Mouse (Mus musculus) small intestine, adult 2 months (tissue): ENCODE results near the gene Map1b. TPM values are rescaled to one million over a fixed set of nuclear protein-coding genes. Genes with fewer than 3 reads are reported as not detected.

Experiments
- H3K27ac ChIP-seq: fragments of 200-500 bp; 2 replicates; pipeline ENCODE4 v1.5.1; 2012; ENCODE audit warnings: low read depth, low read length, control low read depth, inconsistent platforms; ENCODE audit not compliant: insufficient read depth
- H3K27me3 ChIP-seq: fragments of 200-500 bp; 2 replicates; pipeline ENCODE4 v1.6.1; 2012; ENCODE audit warnings: mild to moderate bottlenecking, moderate library complexity, low read length, inconsistent platforms; ENCODE audit not compliant: control insufficient read depth, insufficient read depth
- H3K36me3 ChIP-seq: fragments of 200-500 bp; 2 replicates; pipeline ENCODE4 v1.6.1; 2012; ENCODE audit warnings: mild to moderate bottlenecking, low read length, control low read depth, inconsistent platforms; ENCODE audit not compliant: control insufficient read depth, insufficient read depth
- H3K4me1 ChIP-seq: fragments of 200-500 bp; 2 replicates; pipeline ENCODE4 v1.6.1; 2012; ENCODE audit warnings: low read length, inconsistent platforms, mixed read lengths; ENCODE audit not compliant: control insufficient read depth, insufficient read depth, insufficient read length
- H3K4me3 ChIP-seq: fragments of 200-500 bp; 2 replicates; pipeline ENCODE4 v1.5.1; 2012; ENCODE audit warnings: low read depth, mild to moderate bottlenecking, control low read depth, inconsistent platforms, low read length, moderate library complexity
- CTCF ChIP-seq: fragments of 200-500 bp; IDR thresholded peaks from 2 replicates; pipeline ENCODE4 v1.5.1; 2012; ENCODE audit warnings: low read depth, mild to moderate bottlenecking, control low read depth, inconsistent platforms, low read length, moderate library complexity, mixed read lengths; ENCODE audit not compliant: insufficient replicate concordance, insufficient read length; ENCODE audit errors: extremely low read depth
- POLR2A ChIP-seq: fragments of 200-500 bp; IDR thresholded peaks from 2 replicates; pipeline ENCODE4 v1.6.1; 2012; ENCODE audit warnings: low read depth, mild to moderate bottlenecking, control low read depth, inconsistent platforms, low read length, moderate library complexity
- WGBS: fragments of 180-500 bp; shearing (Covaris S2); methylation state at CpG from one replicate; pipeline ENCODE4 v1.1.7; 2018; 5-methylcytosine and 5-hydroxymethylcytosine counted together
- polyA plus RNA-seq: library from polyadenylated mRNA; depleted of rRNA; stranded (reverse); fragments of >200 nt; gene quantifications from 2 replicates; pipeline ENCODE4 v1.2.3, GENCODE M21; 2012

The Map1b gene
- polyA plus RNA-seq, 1 experiment, result 0.74 TPM

GRCm38 (mm10) chr13:99398149-99398701, 118.1 kb downstream of the Map1b start:
- WGBS, result 78% methylated on average over 12 of the region's 12 CpGs
- Histone ChIP-seq H3K4me1 (no peaks in the 10 kb centered on the region), H3K4me3 (no peak overlapping the region), H3K27ac (no peak overlapping the region), H3K36me3 (peaks cover 10% of the 10 kb centered on the region), H3K27me3 (no peaks in the 10 kb centered on the region)
- TF ChIP-seq CTCF (no peak), POLR2A (no peak)

- no peak for TF ChIP-seq CTCF
- no peak for TF ChIP-seq POLR2A
- 86% methylated on average over 7 of the region's 7 CpGs for WGBS
- Histone ChIP-seq H3K4me1 (no peaks in the 10 kb centered on the region), H3K36me3 (peaks cover 8% of the 10 kb centered on the region), H3K4me3 (no peak overlapping the region), H3K27me3 (no peaks in the 10 kb centered on the region), H3K27ac (no peak overlapping the region)
These were observed 119.1 kb downstream of the Map1b start for GRCm38 (mm10) chr13:99397228-99397627.

GRCm38 (mm10) chr13:99395531-99395930, 120.8 kb downstream of the Map1b start:
- Histone ChIP-seq H3K36me3 (peaks cover 2% of the 10 kb centered on the region; the same call in 1 of the 2 replicates), H3K4me1 (no peaks in the 10 kb centered on the region), H3K4me3 (no peak overlapping the region), H3K27ac (no peak overlapping the region), H3K27me3 (no peaks in the 10 kb centered on the region)
- WGBS, result 87% methylated on average over 12 of the region's 12 CpGs
- TF ChIP-seq POLR2A, result no peak
- no peak for TF ChIP-seq CTCF

- TF ChIP-seq POLR2A (no peak), CTCF (no peak)
- Histone ChIP-seq H3K4me3 (no peak overlapping the region), H3K27me3 (no peaks in the 10 kb centered on the region), H3K36me3 (no peaks in the 10 kb centered on the region; the same call in 1 of the 2 replicates), H3K4me1 (no peaks in the 10 kb centered on the region), H3K27ac (no peak overlapping the region)
- 70% methylated on average over 3 of the region's 3 CpGs for WGBS
These were observed 121.6 kb downstream of the Map1b start for GRCm38 (mm10) chr13:99394694-99395093.

- H3K4me3 ChIP-seq, result no peak overlapping the region
- no peak overlapping the region for H3K27ac ChIP-seq
- TF ChIP-seq POLR2A, result no peak
- TF ChIP-seq CTCF, result no peak
- no peaks in the 10 kb centered on the region; the same call in 1 of the 2 replicates for H3K36me3 ChIP-seq
- WGBS, result 86% methylated on average over 3 of the region's 3 CpGs
- H3K4me1 ChIP-seq, result no peaks in the 10 kb centered on the region
- no peaks in the 10 kb centered on the region for H3K27me3 ChIP-seq
These were observed 123.2 kb downstream of the Map1b start for GRCm38 (mm10) chr13:99393128-99393527.

GRCm38 (mm10) chr13:99391417-99391816, 124.9 kb downstream of the Map1b start:
- 87% methylated on average over 3 of the region's 3 CpGs for WGBS

GRCm38 (mm10) chr13:99387901-99388811, 128.2 kb downstream of the Map1b start:
- TF ChIP-seq CTCF (no peak), POLR2A (no peak)
- Histone ChIP-seq H3K27ac (no peak overlapping the region), H3K36me3 (peaks cover 1% of the 10 kb centered on the region; the same call in 1 of the 2 replicates), H3K27me3 (no peaks in the 10 kb centered on the region), H3K4me3 (no peak overlapping the region), H3K4me1 (no peaks in the 10 kb centered on the region)
- WGBS, result 81% methylated on average over 7 of the region's 7 CpGs

More at GRCm38 (mm10) chr13:99391417-99391816, 124.9 kb downstream of the Map1b start:
- Histone ChIP-seq H3K4me3 (no peak overlapping the region), H3K27ac (no peak overlapping the region), H3K27me3 (no peaks in the 10 kb centered on the region), H3K36me3 (no peaks in the 10 kb centered on the region), H3K4me1 (no peaks in the 10 kb centered on the region)
- TF ChIP-seq CTCF (no peak), POLR2A (no peak)
